Mouse (Mus musculus) sigmoid colon, adult 10 weeks (tissue): ENCODE results near the gene Hectd3. TPM values are rescaled to one million over a fixed set of nuclear protein-coding genes. Genes with fewer than 3 reads are reported as not detected.

Source experiments
- polyA plus RNA-seq: library from polyadenylated mRNA; stranded (reverse); fragments of 350-450 nt; fragmentation: Illumina TruSeq; extraction: RNeasy Lipid Tissue Mini Kit (QIAGEN cat#74804); gene quantifications from one replicate; pipeline ENCODE4 v1.2.3, GENCODE M21; 2014; ENCODE audit warnings: low read depth, low replicate concordance

Gene Hectd3
- 15.8 TPM for polyA plus RNA-seq

GRCm38 (mm10) chr4:116995131-116995797 lies at the start of gene Hectd3:
TSS of gene Hectd3 (plus strand) at chr4:116995317.

GRCm38 (mm10) chr4:116993672-116994621 lies 1.2 kb upstream of the Hectd3 start, which contains the start of gene Urod:
TSS of gene Urod (minus strand) at chr4:116994413.

DNA sequence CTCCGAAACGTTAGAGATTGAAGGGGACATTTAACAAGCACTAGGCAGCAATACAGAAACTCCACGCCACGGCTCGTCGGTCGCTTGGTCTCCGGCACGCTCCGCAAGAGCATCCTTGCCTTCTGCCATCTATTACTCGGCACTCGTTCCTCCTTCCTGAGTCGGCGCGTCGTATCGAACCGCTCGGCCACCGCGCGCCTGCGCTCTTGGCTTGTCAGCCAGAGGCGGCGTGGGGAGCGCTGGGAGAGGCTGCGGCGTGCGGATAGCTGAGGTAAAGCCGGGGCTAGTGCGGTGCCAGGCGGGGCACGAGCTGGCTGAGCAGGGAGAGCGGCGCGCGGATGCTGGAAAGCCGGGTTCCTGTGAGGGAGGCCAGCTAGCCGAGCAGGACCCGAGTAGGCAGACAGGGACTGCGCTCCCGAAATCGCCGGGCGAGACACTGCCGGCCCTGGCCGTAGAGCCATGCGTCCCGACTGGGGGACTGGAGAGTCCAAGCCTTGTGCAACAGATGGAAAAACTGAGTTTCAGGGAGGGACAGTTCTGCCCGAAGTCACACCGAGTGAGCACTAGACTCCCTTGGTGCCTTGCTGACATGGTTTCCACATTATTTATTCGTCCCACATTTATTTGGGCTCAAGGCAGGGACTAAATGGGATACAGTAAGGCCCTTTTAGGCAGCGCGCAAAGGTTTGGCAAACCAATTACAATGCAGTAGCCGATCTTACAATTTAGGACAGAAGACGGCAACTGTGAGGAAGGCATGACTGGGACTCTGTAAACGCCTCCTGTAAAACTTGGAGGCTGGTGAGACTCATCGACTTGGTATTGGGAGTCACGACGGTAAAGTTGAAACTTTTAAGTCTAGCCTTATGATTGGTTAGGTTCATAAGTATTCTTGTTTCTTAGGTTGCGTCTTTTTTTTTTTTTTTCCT lies 24.4 kb downstream of the Hectd3 start, which contains the start of gene Eif2b3:
Gene Eif2b3, plus strand, starts transcription at position 197 of the 929 bp plus-strand sequence.

Other genes starting within 250 kb of the Hectd3 start
- gene Toe1, start 187.7 kb upstream of the Hectd3 start, polyA plus RNA-seq: 5.1 TPM
- 1.6 TPM for gene Mutyh, start 187.6 kb upstream of the Hectd3 start, polyA plus RNA-seq
- 0.57 TPM for gene Hpdl, start 173.6 kb upstream of the Hectd3 start, polyA plus RNA-seq
- 2.4 TPM for gene Zswim5, start 117.9 kb upstream of the Hectd3 start, polyA plus RNA-seq
- 7.3 TPM for gene Urod, start 904 bp upstream of the Hectd3 start, polyA plus RNA-seq
- 14.4 TPM for gene Eif2b3, start 24.1 kb downstream of the Hectd3 start, polyA plus RNA-seq
- gene Ptch2, start 100.8 kb downstream of the Hectd3 start, polyA plus RNA-seq: not detected
- 2.7 TPM for gene Btbd19, start 130.4 kb downstream of the Hectd3 start, polyA plus RNA-seq
- not detected for gene Tctex1d4, start 131.5 kb downstream of the Hectd3 start, polyA plus RNA-seq
- gene Plk3, start 138.6 kb downstream of the Hectd3 start, polyA plus RNA-seq: 2.1 TPM
- gene Rps8, start 160.9 kb downstream of the Hectd3 start, polyA plus RNA-seq: 161 TPM
- 2.1 TPM for gene Kif2c, start 187.3 kb downstream of the Hectd3 start, polyA plus RNA-seq